Comparison of ENCODE assay signal across 25 mouse cellular contexts in genomic region chr9:97158412-97158811, GRCm38 (mm10). TPM values are rescaled to one million over a fixed set of nuclear protein-coding genes. Genes with fewer than 3 reads are reported as not detected.
A peak's percentile ranks its signal among the peaks of the same experiment; 100 is the strongest.
DNase-seq lines count a peak whose midpoint lies in the region; ATAC-seq and TF ChIP-seq lines count a peak whose summit lies in the region.
"Had no signal": no experiment of that assay in that cellular context is flagged by ENCODE, and none has a peak within 500 bp of the region (broad histone marks: within the 10 kb centered on the region; RNA-seq: fewer than 3 reads in every experiment).

No protein-coding gene starts in this region.

- TF ChIP-seq CTCF in heart, adult 2 months (IDR thresholded peaks at IDR 0.05), result no peak

- intact Hi-C loops in heart, adult 2 months (cut with DNase I), result no loop called here

- 27% methylated on average over 3 of the region's 3 CpGs for WGBS in heart, adult 2 months
- WGBS in kidney, embryonic 14.5 days, result 73% methylated on average over 3 of the region's 3 CpGs

- H3K27ac ChIP-seq in heart, adult 2 months, result no peak overlapping the region
- no peak overlapping the region for H3K27ac ChIP-seq in kidney, embryonic 14.5 days (ENCODE audit: low read depth, low read length)
- H3K27ac ChIP-seq: forebrain, embryonic 13.5 days; heart, embryonic 10.5 days; heart, embryonic 15.5 days; intestine, embryonic 15.5 days; limb, embryonic 15.5 days; liver, embryonic 15.5 days; midbrain, embryonic 10.5 days; neural tube, embryonic 12.5 days; stomach, postnatal 0 days had no signal

- no peaks in the 10 kb centered on the region for H3K4me1 ChIP-seq in heart, adult 2 months (ENCODE audit: control insufficient read depth, insufficient read depth, low read length)
- no peaks in the 10 kb centered on the region for H3K4me1 ChIP-seq in kidney, embryonic 14.5 days (ENCODE audit: control insufficient read depth, insufficient read depth, low read length)
- H3K4me1 ChIP-seq: forebrain, embryonic 13.5 days; intestine, embryonic 15.5 days; limb, embryonic 15.5 days; liver, embryonic 15.5 days; midbrain, embryonic 10.5 days; neural tube, embryonic 12.5 days had no signal

- no peaks in the 10 kb centered on the region for H3K9me3 ChIP-seq in kidney, embryonic 14.5 days (ENCODE audit: control insufficient read depth, low read length)
- H3K9me3 ChIP-seq: forebrain, embryonic 13.5 days; heart, embryonic 10.5 days; heart, embryonic 15.5 days; intestine, embryonic 15.5 days; limb, embryonic 15.5 days; liver, embryonic 15.5 days; midbrain, embryonic 10.5 days; neural tube, embryonic 12.5 days had no signal

- DNase-seq in heart, adult 11 months, result peak; percentile 44
- no peak for DNase-seq in heart, adult 2 months
- peak; percentile 40 for DNase-seq in kidney, postnatal 14 days
- peak; percentile 14 for DNase-seq in lung, postnatal 14 days
- no peak for DNase-seq in lung, postnatal 36 days
- no peak for DNase-seq in B cell, adult 2 months
- DNase-seq: adrenal gland, adult 8-10 months; cerebellum, adult 2 months; cerebellum, postnatal 14 days; right cerebral cortex, adult 18-20 months; thymus, adult 18-20 months; thymus, postnatal 25 days had no signal

- no peak overlapping the region for H3K9ac ChIP-seq in heart, adult 2 months (ENCODE audit: low read depth, low read length)
- no peak overlapping the region for H3K9ac ChIP-seq in kidney, embryonic 14.5 days (ENCODE audit: low read depth, low read length)
- H3K9ac ChIP-seq: forebrain, embryonic 13.5 days; heart, embryonic 15.5 days; intestine, embryonic 15.5 days; limb, embryonic 15.5 days; liver, embryonic 15.5 days; neural tube, embryonic 12.5 days had no signal

- no peak overlapping the region for H3K4me3 ChIP-seq in heart, adult 2 months
- no peak overlapping the region for H3K4me3 ChIP-seq in kidney, embryonic 14.5 days (ENCODE audit: low read length)
- H3K4me3 ChIP-seq: forebrain, embryonic 13.5 days; heart, embryonic 10.5 days; heart, embryonic 15.5 days; intestine, embryonic 15.5 days; limb, embryonic 15.5 days; liver, embryonic 15.5 days; midbrain, embryonic 10.5 days; neural tube, embryonic 12.5 days had no signal

- TF ChIP-seq POLR2A in heart, adult 2 months (IDR thresholded peaks at IDR 0.05; ENCODE audit: insufficient read depth, low read depth, low read length), result no peak

- TF ChIP-seq EP300 in heart, adult 2 months (IDR thresholded peaks at IDR 0.05; ENCODE audit: insufficient read depth, low read depth, low read length), result no peak

- no peaks in the 10 kb centered on the region for H3K36me3 ChIP-seq in heart, adult 2 months (ENCODE audit: control insufficient read depth, insufficient read depth, low read length)
- H3K36me3 ChIP-seq in kidney, embryonic 14.5 days (ENCODE audit: control insufficient read depth, insufficient read depth, low read length), result no peaks in the 10 kb centered on the region
- H3K36me3 ChIP-seq: heart, embryonic 10.5 days; heart, embryonic 15.5 days; intestine, embryonic 15.5 days; limb, embryonic 15.5 days; liver, embryonic 15.5 days; midbrain, embryonic 10.5 days; neural tube, embryonic 12.5 days had no signal

- no peak for ATAC-seq in kidney, embryonic 14.5 days (ENCODE audit: low FRiP score, low TSS enrichment)
- ATAC-seq: activated CD4-positive, CD25-positive, alpha-beta regulatory T cell, adult 4 months; forebrain, embryonic 13.5 days; hindbrain, embryonic 16.5 days; intestine, embryonic 15.5 days; midbrain, embryonic 16.5 days had no signal

- H3K27me3 ChIP-seq in heart, adult 2 months (ENCODE audit: control insufficient read depth, insufficient read depth, low read length), result no peaks in the 10 kb centered on the region
- no peaks in the 10 kb centered on the region for H3K27me3 ChIP-seq in kidney, embryonic 14.5 days (ENCODE audit: control insufficient read depth, insufficient read depth, low read length)
- H3K27me3 ChIP-seq: forebrain, embryonic 13.5 days; heart, embryonic 15.5 days; intestine, embryonic 15.5 days; neural tube, embryonic 12.5 days had no signal

- no peak overlapping the region for H3K4me2 ChIP-seq in kidney, embryonic 14.5 days (replicated peaks; ENCODE audit: low read depth, low read length)
- H3K4me2 ChIP-seq: forebrain, embryonic 13.5 days; heart, embryonic 15.5 days; intestine, embryonic 15.5 days; limb, embryonic 15.5 days; liver, embryonic 15.5 days; neural tube, embryonic 12.5 days had no signal

- H3K79me2 ChIP-seq in heart, adult 2 months (replicated peaks; ENCODE audit: control insufficient read depth, insufficient read depth, low read length), result no peaks in the 10 kb centered on the region

RNA-seq across cellular contexts. Expression of gene Slc25a36, which starts 47.5 kb away (rescaled TPM):
- 10 to 100 TPM; 34.7 to 35.1 TPM for total RNA-seq in heart, adult 2 months (2021)
- polyA plus RNA-seq in heart, adult 2 months (2012; rRNA removed), result 14.1 and 30.9 TPM in 2 replicates
- polyA plus RNA-seq in kidney, embryonic 14.5 days (2014; fragmentation: Nextera tagmentation; extraction: Ambion mirVana), result 68.8 and 110 TPM in 2 replicates

Comparison
In these comparisons a context has a peak if more than half of its experiments do, and no peak if none do; other contexts are left out.
1. DNase-seq: peak in heart, adult 11 months (single experiment), kidney, postnatal 14 days (single experiment) and lung, postnatal 14 days (single experiment); none in heart, adult 2 months (0 of 2), lung, postnatal 36 days (single experiment) and B cell, adult 2 months (0 of 2).